In genomic region chr9:23694481-23694880, GRCm38 (mm10) we compare ENCODE assay signal across 20 mouse cellular contexts.
"Had no signal": no experiment of that assay in that cellular context is flagged by ENCODE, and none has a peak within 500 bp of the region (broad histone marks: within the 10 kb centered on the region; RNA-seq: fewer than 3 reads in every experiment).

No protein-coding gene starts in this region.

- ATAC-seq: liver, embryonic 12.5 days; midbrain, embryonic 13.5 days; midbrain, embryonic 16.5 days had no signal

- DNase-seq: kidney, adult 2 months; kidney, postnatal 10 days; kidney, postnatal 4 days; left cerebral cortex, postnatal 4 days; lung, adult 18-20 months; lung, postnatal 10 days; lung, postnatal 36 days; right cerebral cortex, postnatal 4 days; thymus, postnatal 25 days had no signal

- H3K27me3 ChIP-seq: kidney, embryonic 15.5 days; limb, embryonic 12.5 days; limb, embryonic 15.5 days; liver, embryonic 12.5 days; liver, embryonic 15.5 days; lung, embryonic 15.5 days; megakaryocyte, embryonic 14.5 days; midbrain, embryonic 13.5 days had no signal

- H3K9ac ChIP-seq: kidney, embryonic 15.5 days; limb, embryonic 12.5 days; limb, embryonic 15.5 days; liver, embryonic 12.5 days; liver, embryonic 15.5 days; lung, embryonic 15.5 days; midbrain, embryonic 13.5 days had no signal

- H3K27ac ChIP-seq: kidney, embryonic 15.5 days; limb, embryonic 12.5 days; limb, embryonic 15.5 days; liver, embryonic 12.5 days; liver, embryonic 15.5 days; lung, embryonic 15.5 days; midbrain, embryonic 10.5 days; midbrain, embryonic 13.5 days; stomach, postnatal 0 days had no signal

- H3K4me1 ChIP-seq: kidney, embryonic 15.5 days; limb, embryonic 12.5 days; limb, embryonic 15.5 days; liver, embryonic 12.5 days; liver, embryonic 15.5 days; lung, embryonic 15.5 days; megakaryocyte, embryonic 14.5 days; midbrain, embryonic 10.5 days; midbrain, embryonic 13.5 days had no signal

- H3K36me3 ChIP-seq: kidney, embryonic 15.5 days; limb, embryonic 12.5 days; limb, embryonic 15.5 days; liver, embryonic 12.5 days; liver, embryonic 15.5 days; lung, embryonic 15.5 days; midbrain, embryonic 10.5 days; midbrain, embryonic 13.5 days had no signal

- H3K4me3 ChIP-seq: kidney, embryonic 15.5 days; limb, embryonic 12.5 days; limb, embryonic 15.5 days; liver, embryonic 12.5 days; liver, embryonic 15.5 days; lung, embryonic 15.5 days; megakaryocyte, embryonic 14.5 days; midbrain, embryonic 10.5 days; midbrain, embryonic 13.5 days had no signal

- H3K4me2 ChIP-seq: kidney, embryonic 15.5 days; limb, embryonic 12.5 days; limb, embryonic 15.5 days; liver, embryonic 12.5 days; liver, embryonic 15.5 days; lung, embryonic 15.5 days; midbrain, embryonic 13.5 days had no signal

- H3K9me3 ChIP-seq: kidney, embryonic 15.5 days; limb, embryonic 12.5 days; limb, embryonic 15.5 days; liver, embryonic 12.5 days; liver, embryonic 15.5 days; lung, embryonic 15.5 days; megakaryocyte, embryonic 14.5 days; midbrain, embryonic 10.5 days; midbrain, embryonic 13.5 days had no signal
